22 mouse cellular contexts compared by ENCODE assay signal in the genomic region with DNA sequence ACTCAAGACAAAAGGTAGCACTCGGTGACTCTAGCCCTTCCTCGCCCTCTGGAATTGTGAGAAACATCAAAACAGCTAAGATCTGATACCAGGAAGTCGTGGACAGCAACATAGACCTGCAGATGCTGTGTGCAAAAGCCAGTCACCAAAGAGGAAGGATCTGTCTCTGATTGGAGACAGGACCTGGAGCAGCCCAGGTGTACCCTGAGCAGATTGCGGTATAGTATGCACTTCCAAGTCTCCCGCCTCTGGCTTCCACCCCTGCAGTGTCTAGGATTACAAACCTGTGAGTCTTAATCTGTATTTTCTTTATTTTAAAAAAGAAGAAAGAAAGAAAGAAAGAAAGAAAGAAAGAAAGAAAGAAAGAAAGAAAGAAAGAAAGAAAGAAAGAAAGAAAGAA.
A peak's percentile ranks its signal among the peaks of the same experiment; 100 is the strongest.
DNase-seq lines count a peak whose midpoint lies in the region; ATAC-seq lines count a peak whose summit lies in the region.
"Had no signal": no experiment of that assay in that cellular context is flagged by ENCODE, and none has a peak within 500 bp of the region (broad histone marks: within the 10 kb centered on the region; RNA-seq: fewer than 3 reads in every experiment).

No protein-coding gene starts in this region.

- H3K4me2 ChIP-seq in forebrain, embryonic 13.5 days, result no peak overlapping the region
- no peak overlapping the region for H3K4me2 ChIP-seq in forebrain, embryonic 11.5 days (ENCODE audit: low read depth, low read length, severe bottlenecking)
- peak overlapping the region; percentile 75 for H3K4me2 ChIP-seq in liver, embryonic 13.5 days
- H3K4me2 ChIP-seq in stomach, embryonic 16.5 days (ENCODE audit: low read depth, low read length), result peak overlapping the region; percentile 31; the same call in 1 of the 2 replicates
- H3K4me2 ChIP-seq: embryonic facial prominence, embryonic 13.5 days; forebrain, embryonic 12.5 days; hindbrain, embryonic 12.5 days; neural tube, embryonic 13.5 days had no signal

- no peak for DNase-seq in forebrain, embryonic 11.5 days (ENCODE audit: low spot score)
- DNase-seq in R1 (ENCODE audit: low read depth, low spot score), result peak; percentile 15
- DNase-seq in liver, embryonic 13.5 days, result no peak
- DNase-seq in cerebellum, adult 18-20 months, result no peak
- no peak for DNase-seq in cerebellum, adult 11 months
- DNase-seq: cerebellum, adult 9-11 months; gastrocnemius, postnatal 14 days; heart, adult 18-20 months; kidney, postnatal 4 days; layer of hippocampus, adult 9-11 months; left cerebral cortex, postnatal 4 days; lung, postnatal 14 days; midbrain, embryonic 14.5 days; spleen, adult 18-20 months; thymus, adult 2 months had no signal

- no peaks in the 10 kb centered on the region for H3K27me3 ChIP-seq in forebrain, embryonic 13.5 days
- no peaks in the 10 kb centered on the region for H3K27me3 ChIP-seq in forebrain, embryonic 11.5 days (ENCODE audit: control insufficient read depth, insufficient read depth, low read length)
- no peaks in the 10 kb centered on the region for H3K27me3 ChIP-seq in liver, embryonic 13.5 days
- H3K27me3 ChIP-seq in stomach, embryonic 16.5 days (ENCODE audit: control insufficient read depth, insufficient read depth, low read length), result no peaks in the 10 kb centered on the region
- H3K27me3 ChIP-seq: embryonic facial prominence, embryonic 13.5 days; forebrain, embryonic 12.5 days; hindbrain, embryonic 12.5 days; neural tube, embryonic 13.5 days had no signal

- H3K36me3 ChIP-seq in forebrain, embryonic 13.5 days (ENCODE audit: poor library complexity, severe bottlenecking), result peaks cover 19% of the 10 kb centered on the region; the same call in 1 of the 2 replicates
- H3K36me3 ChIP-seq in forebrain, embryonic 11.5 days (ENCODE audit: control insufficient read depth, insufficient read depth, low read length), result no peaks in the 10 kb centered on the region; the same call in 1 of the 2 replicates
- peaks cover 28% of the 10 kb centered on the region for H3K36me3 ChIP-seq in liver, embryonic 13.5 days
- H3K36me3 ChIP-seq in stomach, embryonic 16.5 days (ENCODE audit: control insufficient read depth, insufficient read depth, low read length), result no peaks in the 10 kb centered on the region

- H3K27ac ChIP-seq in forebrain, embryonic 13.5 days, result peak overlapping the region; percentile 31; the same call in 1 of the 2 replicates
- H3K27ac ChIP-seq in forebrain, embryonic 11.5 days (ENCODE audit: low read depth, low read length), result no peak overlapping the region
- H3K27ac ChIP-seq in liver, embryonic 13.5 days, result peak overlapping the region; percentile 86
- peak overlapping the region; percentile 84 for H3K27ac ChIP-seq in stomach, embryonic 16.5 days (ENCODE audit: low read length)
- H3K27ac ChIP-seq: embryonic facial prominence, embryonic 13.5 days; forebrain, embryonic 12.5 days; hindbrain, embryonic 12.5 days; left cerebral cortex, adult 2 months; neural tube, embryonic 13.5 days had no signal

- H3K9me3 ChIP-seq in forebrain, embryonic 13.5 days (replicated peaks), result no peaks in the 10 kb centered on the region
- no peaks in the 10 kb centered on the region for H3K9me3 ChIP-seq in forebrain, embryonic 11.5 days (ENCODE audit: control insufficient read depth, low read length)
- H3K9me3 ChIP-seq in liver, embryonic 13.5 days (replicated peaks), result no peaks in the 10 kb centered on the region
- H3K9me3 ChIP-seq in stomach, embryonic 16.5 days (replicated peaks; ENCODE audit: control insufficient read depth, low read length), result no peaks in the 10 kb centered on the region
- H3K9me3 ChIP-seq: embryonic facial prominence, embryonic 13.5 days; forebrain, embryonic 12.5 days; hindbrain, embryonic 12.5 days; neural tube, embryonic 13.5 days had no signal

- 79% methylated on average over 5 of the region's 5 CpGs for WGBS in forebrain, embryonic 13.5 days
- 81% methylated on average over 5 of the region's 5 CpGs for WGBS in forebrain, embryonic 11.5 days
- 78% methylated on average over 5 of the region's 5 CpGs for WGBS in liver, embryonic 13.5 days (ENCODE audit: insufficient replicate concordance)
- 64% methylated on average over 5 of the region's 5 CpGs for WGBS in stomach, embryonic 16.5 days

- H3K4me1 ChIP-seq in forebrain, embryonic 13.5 days, result peaks cover 6% of the 10 kb centered on the region; the same call in 1 of the 2 replicates
- H3K4me1 ChIP-seq in forebrain, embryonic 11.5 days (replicated peaks; ENCODE audit: control insufficient read depth, insufficient read depth, low read length), result no peaks in the 10 kb centered on the region
- peaks cover 80% of the 10 kb centered on the region for H3K4me1 ChIP-seq in liver, embryonic 13.5 days (replicated peaks)
- H3K4me1 ChIP-seq in stomach, embryonic 16.5 days (ENCODE audit: control insufficient read depth, insufficient read depth, low read length), result peaks cover 35% of the 10 kb centered on the region
- H3K4me1 ChIP-seq: embryonic facial prominence, embryonic 13.5 days; hindbrain, embryonic 12.5 days had no signal

- no peak overlapping the region for H3K4me3 ChIP-seq in forebrain, embryonic 13.5 days
- H3K4me3 ChIP-seq in forebrain, embryonic 11.5 days (ENCODE audit: low read depth, low read length), result no peak overlapping the region
- peak overlapping the region; percentile 70 for H3K4me3 ChIP-seq in liver, embryonic 13.5 days (replicated peaks)
- H3K4me3 ChIP-seq in stomach, embryonic 16.5 days (replicated peaks; ENCODE audit: low read length), result peak overlapping the region; percentile 16; the same call in 1 of the 2 replicates
- H3K4me3 ChIP-seq: embryonic facial prominence, embryonic 13.5 days; forebrain, embryonic 12.5 days; hindbrain, embryonic 12.5 days; left cerebral cortex, adult 2 months; neural tube, embryonic 13.5 days had no signal

- no peak overlapping the region for H3K9ac ChIP-seq in forebrain, embryonic 13.5 days
- no peak overlapping the region for H3K9ac ChIP-seq in forebrain, embryonic 11.5 days (ENCODE audit: low read length)
- peak overlapping the region; percentile 74 for H3K9ac ChIP-seq in liver, embryonic 13.5 days
- no peak overlapping the region for H3K9ac ChIP-seq in stomach, embryonic 16.5 days (ENCODE audit: low read length)
- H3K9ac ChIP-seq: embryonic facial prominence, embryonic 13.5 days; forebrain, embryonic 12.5 days; hindbrain, embryonic 12.5 days; neural tube, embryonic 13.5 days had no signal

- ATAC-seq in forebrain, embryonic 13.5 days, result no peak
- no peak for ATAC-seq in forebrain, embryonic 11.5 days (replicated peaks; ENCODE audit: low FRiP score)
- ATAC-seq in liver, embryonic 13.5 days (ENCODE audit: low read depth), result no peak
- ATAC-seq in stomach, embryonic 16.5 days (ENCODE audit: insufficient read depth, low FRiP score), result no peak

Comparison
In these comparisons a context has a peak if more than half of its experiments do, and no peak if none do; other contexts are left out.
1. H3K4me2 ChIP-seq: peak in liver, embryonic 13.5 days (single experiment) and stomach, embryonic 16.5 days (single experiment); none in forebrain, embryonic 13.5 days (single experiment) and forebrain, embryonic 11.5 days (single experiment).
2. H3K4me3 ChIP-seq: peak in liver, embryonic 13.5 days (single experiment) and stomach, embryonic 16.5 days (single experiment); none in forebrain, embryonic 13.5 days (single experiment) and forebrain, embryonic 11.5 days (single experiment).